Mouse (Mus musculus): Measurements from ENCODE around the gene Fuz. TPM values are rescaled to one million over a fixed set of nuclear protein-coding genes. Genes with fewer than 3 reads are reported as not detected.

Fuz gene
- total RNA-seq, 2 experiments from 2014 or later, result 9.8 to 16.6 TPM

GRCm38 (mm10) chr7:44928570-44928969 lies 32.7 kb downstream of the Fuz start:
- 0 out of 2 replicates have a peak, but pooled peaks have one; percentile 3 for ATAC-seq (replicated peaks; ENCODE audit: poor library complexity)

GRCm38 (mm10) chr7:44929204-44930151 lies 33.6 kb downstream of the Fuz start, which contains the start of gene Ap2a1:
Gene Ap2a1 (minus strand): TSS chr7:44929496.
- peak; percentile 88 for ATAC-seq (replicated peaks; ENCODE audit: poor library complexity)

- no peak for ATAC-seq (replicated peaks; ENCODE audit: poor library complexity)
These were observed 42.8 kb downstream of the Fuz start for GRCm38 (mm10) chr7:44938680-44939079.

- no peak for ATAC-seq (replicated peaks; ENCODE audit: poor library complexity)
These were observed 47.0 kb downstream of the Fuz start, which contains the start of gene Tsks for GRCm38 (mm10) chr7:44942904-44943303. Gene Tsks (plus strand): TSS chr7:44943204.

GRCm38 (mm10) chr7:44949922-44950321 lies 54.0 kb downstream of the Fuz start:
- no peak for ATAC-seq (replicated peaks; ENCODE audit: poor library complexity)

GRCm38 (mm10) chr7:44951960-44952359 lies 56.1 kb downstream of the Fuz start:
- peak; percentile 78 for ATAC-seq (replicated peaks; ENCODE audit: poor library complexity)

Other genes starting within 250 kb of the Fuz start
- not detected in 2 replicates for gene Myh14, start 225.2 kb upstream of the Fuz start, total RNA-seq (2015)
- not detected in 2 replicates for gene Myh14, start 225.2 kb upstream of the Fuz start, total RNA-seq (2017)
- not detected in 2 replicates for gene Izumo2, start 187.3 kb upstream of the Fuz start, total RNA-seq (2015)
- not detected in 2 replicates for gene Izumo2, start 187.3 kb upstream of the Fuz start, total RNA-seq (2017)
- gene Vrk3, start 147.7 kb upstream of the Fuz start, total RNA-seq (2015), result 37.1 and 37.4 TPM in 2 replicates
- gene Vrk3, start 147.7 kb upstream of the Fuz start, total RNA-seq (2017), result 36.0 and 51.4 TPM in 2 replicates
- 1.2 and 1.5 TPM in 2 replicates for gene Zfp473, start 145.0 kb upstream of the Fuz start, total RNA-seq (2015)
- gene Zfp473, start 145.0 kb upstream of the Fuz start, total RNA-seq (2017), result 1.0 and 2.6 TPM in 2 replicates
- 39.8 and 47.3 TPM in 2 replicates for gene Nup62, start 80.0 kb upstream of the Fuz start, total RNA-seq (2015)
- gene Nup62, start 80.0 kb upstream of the Fuz start, total RNA-seq (2017), result 126 and 140 TPM in 2 replicates
- 0.17 and 1.0 TPM in 2 replicates for gene Il4i1, start 79.7 kb upstream of the Fuz start, total RNA-seq (2015)
- 0.17 and 0.25 TPM in 2 replicates for gene Il4i1, start 79.7 kb upstream of the Fuz start, total RNA-seq (2017)
- gene Atf5, start 79.4 kb upstream of the Fuz start, total RNA-seq (2015), result 4.0 and 4.8 TPM in 2 replicates
- 1.5 and 1.9 TPM in 2 replicates for gene Atf5, start 79.4 kb upstream of the Fuz start, total RNA-seq (2017)
- gene Akt1s1, start 47.1 kb upstream of the Fuz start, total RNA-seq (2015), result 8.0 and 10.4 TPM in 2 replicates
- 23.9 and 24.9 TPM in 2 replicates for gene Akt1s1, start 47.1 kb upstream of the Fuz start, total RNA-seq (2017)
- 15.2 and 19.2 TPM in 2 replicates for gene Tbc1d17, start 47.0 kb upstream of the Fuz start, total RNA-seq (2015)
- 13.6 and 13.8 TPM in 2 replicates for gene Tbc1d17, start 47.0 kb upstream of the Fuz start, total RNA-seq (2017)
- gene Pnkp, start 38.9 kb upstream of the Fuz start, total RNA-seq (2015), result 43.4 and 49.9 TPM in 2 replicates
- 60.7 and 69.8 TPM in 2 replicates for gene Pnkp, start 38.9 kb upstream of the Fuz start, total RNA-seq (2017)
- gene Ptov1, start 26.3 kb upstream of the Fuz start, total RNA-seq (2015), result 55.3 and 63.9 TPM in 2 replicates
- 25.5 and 41.5 TPM in 2 replicates for gene Ptov1, start 26.3 kb upstream of the Fuz start, total RNA-seq (2017)
- 26.0 and 36.8 TPM in 2 replicates for gene Med25, start 3.4 kb upstream of the Fuz start, total RNA-seq (2015)
- 11.4 and 14.5 TPM in 2 replicates for gene Med25, start 3.4 kb upstream of the Fuz start, total RNA-seq (2017)
- gene Ap2a1, start 33.4 kb downstream of the Fuz start, total RNA-seq (2015), result 36.1 and 40.4 TPM in 2 replicates
- gene Ap2a1, start 33.4 kb downstream of the Fuz start, total RNA-seq (2017), result 25.8 and 39.8 TPM in 2 replicates
- gene Tsks, start 47.1 kb downstream of the Fuz start, total RNA-seq (2015), result not detected in 2 replicates
- not detected in 2 replicates for gene Tsks, start 47.1 kb downstream of the Fuz start, total RNA-seq (2017)
- 0.42 and 0.54 TPM in 2 replicates for gene Cpt1c, start 78.8 kb downstream of the Fuz start, total RNA-seq (2015)
- 0.25 and 1.6 TPM in 2 replicates for gene Cpt1c, start 78.8 kb downstream of the Fuz start, total RNA-seq (2017)
- gene Prmt1, start 90.5 kb downstream of the Fuz start, total RNA-seq (2015), result 147 and 153 TPM in 2 replicates
- gene Prmt1, start 90.5 kb downstream of the Fuz start, total RNA-seq (2017), result 113 and 135 TPM in 2 replicates
- gene Irf3, start 101.6 kb downstream of the Fuz start, total RNA-seq (2015), result 71.9 and 79.5 TPM in 2 replicates
- gene Irf3, start 101.6 kb downstream of the Fuz start, total RNA-seq (2017), result 70.4 and 89.4 TPM in 2 replicates
- 22.6 and 25.9 TPM in 2 replicates for gene Bcl2l12, start 102.6 kb downstream of the Fuz start, total RNA-seq (2015)
- 26.2 and 28.0 TPM in 2 replicates for gene Bcl2l12, start 102.6 kb downstream of the Fuz start, total RNA-seq (2017)
- gene Scaf1, start 120.3 kb downstream of the Fuz start, total RNA-seq (2015), result 19.5 and 21.9 TPM in 2 replicates
- 8.7 and 11.2 TPM in 2 replicates for gene Scaf1, start 120.3 kb downstream of the Fuz start, total RNA-seq (2017)
- 4.8 and 6.1 TPM in 2 replicates for gene Rras, start 121.9 kb downstream of the Fuz start, total RNA-seq (2015)
- gene Rras, start 121.9 kb downstream of the Fuz start, total RNA-seq (2017), result 1.1 TPM in 1 of 2 replicates, not detected in the other
- gene Prr12, start 156.8 kb downstream of the Fuz start, total RNA-seq (2015), result 20.5 and 21.7 TPM in 2 replicates
- gene Prr12, start 156.8 kb downstream of the Fuz start, total RNA-seq (2017), result 2.8 and 4.0 TPM in 2 replicates
- 39.7 and 45.0 TPM in 2 replicates for gene Nosip, start 166.3 kb downstream of the Fuz start, total RNA-seq (2015)
- gene Nosip, start 166.3 kb downstream of the Fuz start, total RNA-seq (2017), result 46.8 and 49.2 TPM in 2 replicates
- 2.6 and 4.7 TPM in 2 replicates for gene Prrg2, start 166.6 kb downstream of the Fuz start, total RNA-seq (2015)
- 3.0 and 4.2 TPM in 2 replicates for gene Prrg2, start 166.6 kb downstream of the Fuz start, total RNA-seq (2017)
- 4.6 and 7.8 TPM in 2 replicates for gene Rcn3, start 196.1 kb downstream of the Fuz start, total RNA-seq (2015)
- 5.4 TPM in 2 replicates for gene Rcn3, start 196.1 kb downstream of the Fuz start, total RNA-seq (2017)
- 0.54 and 0.62 TPM in 2 replicates for gene Fcgrt, start 207.8 kb downstream of the Fuz start, total RNA-seq (2015)
- gene Fcgrt, start 207.8 kb downstream of the Fuz start, total RNA-seq (2017), result 3.9 TPM in 2 replicates
- gene Rps11, start 228.4 kb downstream of the Fuz start, total RNA-seq (2015), result 3,046 and 3,197 TPM in 2 replicates
- 1,081 and 1,541 TPM in 2 replicates for gene Rps11, start 228.4 kb downstream of the Fuz start, total RNA-seq (2017)
- gene Rpl13a, start 232.7 kb downstream of the Fuz start, total RNA-seq (2015), result 2,930 and 3,118 TPM in 2 replicates
- gene Rpl13a, start 232.7 kb downstream of the Fuz start, total RNA-seq (2017), result 3,320 and 3,859 TPM in 2 replicates
- not detected in 2 replicates for gene Gm45713, start 240.2 kb downstream of the Fuz start, total RNA-seq (2015)
- 1.4 TPM in 1 of 2 replicates, not detected in the other for gene Gm45713, start 240.2 kb downstream of the Fuz start, total RNA-seq (2017)
- gene Flt3l, start 240.4 kb downstream of the Fuz start, total RNA-seq (2015), result 8.2 and 8.5 TPM in 2 replicates
- 4.7 and 7.0 TPM in 2 replicates for gene Flt3l, start 240.4 kb downstream of the Fuz start, total RNA-seq (2017)